Mouse (Mus musculus): ENCODE data around the gene Slc52a3.

The Slc52a3 gene

DNA sequence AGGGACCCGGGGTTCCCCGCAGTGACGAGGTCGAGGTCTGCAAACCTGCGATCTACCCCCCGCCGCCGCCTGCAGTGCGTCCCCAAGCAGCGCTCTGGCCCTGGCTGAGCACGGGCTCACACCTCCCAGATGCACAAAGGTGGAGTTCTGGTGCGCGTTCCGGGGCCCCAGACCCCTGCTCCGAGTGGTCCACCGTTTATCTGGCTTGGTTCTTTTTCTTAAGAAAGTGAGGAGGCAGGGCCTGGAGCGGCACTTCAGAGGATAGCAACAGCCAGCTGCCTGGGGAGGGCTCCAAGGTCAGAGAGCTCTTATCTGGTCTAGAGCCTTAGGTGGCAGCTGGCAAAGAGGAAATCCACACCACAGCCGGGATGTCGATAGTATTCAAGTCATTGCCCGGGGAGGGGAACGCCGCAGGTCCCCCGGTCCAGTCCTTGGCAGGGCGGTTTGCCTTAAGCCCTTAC lies 52.7 kb downstream of the Slc52a3 start:
- DNase-seq: no peak

DNA sequence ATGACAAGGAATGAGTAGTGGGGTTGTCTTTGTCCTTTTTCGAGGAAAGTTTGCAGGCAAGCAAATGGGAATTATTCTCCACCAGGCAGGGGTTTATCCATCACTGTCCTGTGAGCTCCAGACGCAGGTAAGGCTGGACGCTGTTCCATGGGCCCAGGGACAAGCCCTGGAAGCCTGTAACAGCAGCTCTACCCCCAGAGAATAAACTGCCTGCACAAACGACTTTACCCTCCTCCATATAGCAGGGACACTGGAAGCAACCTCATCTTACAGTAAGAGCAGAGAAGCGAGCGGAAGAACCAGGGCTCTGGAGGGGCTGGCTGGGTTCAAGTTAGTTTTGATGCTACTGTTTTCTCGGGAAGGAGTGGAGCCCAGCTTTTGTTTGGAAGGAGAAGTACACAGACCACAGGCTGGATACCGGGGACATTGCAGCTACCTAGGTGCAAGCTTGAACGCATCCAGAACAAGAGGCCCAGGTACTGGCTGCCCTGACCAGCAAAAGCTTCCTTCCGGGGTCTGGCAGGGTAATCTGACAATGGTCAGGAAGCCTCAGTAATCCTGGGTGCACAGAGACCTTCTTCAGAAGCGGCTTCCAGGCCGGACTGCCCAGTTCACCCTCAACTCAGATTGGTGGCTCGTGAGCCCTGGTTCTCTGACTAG lies 53.4 kb downstream of the Slc52a3 start:
- DNase-seq: no peak

DNA sequence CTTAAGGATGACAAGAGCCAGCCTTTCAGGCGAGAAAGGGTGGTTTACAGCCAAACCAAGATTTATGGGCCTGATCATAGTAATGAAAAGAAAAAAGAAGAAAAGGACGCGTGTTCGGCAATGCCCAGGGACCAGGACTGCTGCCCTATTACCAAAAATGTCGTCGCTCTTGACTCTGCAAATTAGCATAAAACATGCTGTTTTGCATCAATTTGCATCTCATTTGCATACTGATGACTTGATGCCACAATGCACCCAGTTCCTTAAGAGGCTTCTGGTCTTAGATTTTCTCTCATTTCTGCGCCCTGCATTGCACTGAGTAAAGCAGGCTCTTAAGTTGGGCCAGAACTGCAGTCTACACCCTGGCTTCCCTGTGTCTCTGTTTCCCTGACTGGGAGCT lies 54.0 kb downstream of the Slc52a3 start:
- DNase-seq: no peak

DNA sequence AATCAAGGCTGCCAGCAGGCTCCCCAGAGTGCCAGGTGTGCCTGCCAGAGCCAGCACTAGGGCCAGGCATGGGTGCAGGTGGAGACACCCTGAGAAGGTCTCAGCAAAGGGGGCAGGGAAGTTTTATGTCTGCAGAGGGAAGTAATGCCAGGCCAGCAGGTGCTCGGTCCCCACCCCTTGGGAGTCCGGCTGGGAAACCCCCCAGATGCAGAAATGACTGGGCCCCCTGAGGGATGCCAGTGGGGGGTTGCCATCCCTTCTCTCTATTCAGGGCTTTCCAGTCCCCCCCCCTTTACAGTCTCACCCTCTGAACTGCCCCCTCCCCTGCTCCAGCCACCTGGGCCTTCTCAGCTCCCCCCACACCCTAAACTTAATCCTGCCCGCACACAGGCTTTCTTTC lies 55.7 kb downstream of the Slc52a3 start:
- no peak for DNase-seq

DNA sequence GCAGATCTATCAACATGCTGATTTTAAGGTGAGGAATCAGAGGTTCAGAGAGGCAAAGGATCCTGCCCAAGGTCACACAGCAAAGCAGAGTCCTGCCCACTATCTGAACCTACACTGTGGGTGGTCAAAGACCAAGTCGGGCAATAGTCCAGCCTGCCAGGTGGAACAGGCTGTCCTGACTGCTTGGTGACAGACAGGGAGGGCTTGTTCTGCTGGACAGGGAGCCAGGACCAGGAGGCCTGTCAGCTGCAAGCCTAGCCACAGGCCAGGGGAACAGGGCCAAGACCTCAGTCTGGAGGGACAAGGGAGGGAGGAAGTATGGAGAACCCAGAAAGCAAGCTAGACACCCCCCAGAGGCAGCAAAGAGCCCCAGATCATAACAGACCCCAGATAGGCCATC lies 59.1 kb downstream of the Slc52a3 start:
- no peak for DNase-seq

DNA sequence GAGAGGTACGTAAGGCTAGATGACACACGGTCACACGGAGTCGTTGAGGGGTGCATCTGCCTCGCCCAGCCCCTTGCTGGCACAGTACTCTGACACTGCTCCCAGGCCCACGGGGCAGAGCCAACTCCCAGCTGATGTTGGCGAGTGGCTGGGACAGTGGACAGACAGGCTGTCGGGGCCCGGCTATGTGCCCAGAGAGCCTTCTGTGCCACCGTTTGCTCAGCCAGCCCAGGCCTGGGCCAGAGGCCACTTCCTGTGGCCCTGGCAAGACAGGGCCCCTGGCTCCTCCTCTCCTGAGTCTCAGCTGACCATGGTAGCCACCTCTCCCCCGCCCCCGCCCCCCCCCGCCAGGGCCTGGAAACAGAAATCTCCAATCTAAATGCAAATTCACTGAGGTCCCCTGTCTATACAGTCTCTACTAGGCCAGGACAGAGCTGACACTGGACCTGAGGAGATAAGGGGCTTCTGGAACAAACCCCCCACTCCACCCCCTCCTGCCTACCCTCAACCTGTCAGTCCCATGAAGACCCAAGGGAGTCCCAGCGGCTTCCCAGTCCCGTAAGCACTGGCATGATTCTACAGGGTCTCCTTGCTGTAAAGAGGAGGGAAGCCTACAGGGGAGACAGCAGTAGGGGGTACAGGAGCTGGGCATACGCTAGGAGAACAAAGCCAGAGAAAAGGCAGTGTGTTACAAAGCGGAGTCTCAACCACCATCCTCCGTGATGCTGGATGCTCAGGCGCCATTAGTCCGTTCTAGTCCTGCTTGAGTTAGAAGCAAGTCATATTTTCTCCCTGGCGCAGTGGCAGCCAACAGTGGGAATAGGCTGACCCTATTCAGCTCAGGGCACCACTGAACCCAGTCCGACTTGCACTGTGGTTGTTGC lies 60.3 kb downstream of the Slc52a3 start:
- no peak for DNase-seq

DNA sequence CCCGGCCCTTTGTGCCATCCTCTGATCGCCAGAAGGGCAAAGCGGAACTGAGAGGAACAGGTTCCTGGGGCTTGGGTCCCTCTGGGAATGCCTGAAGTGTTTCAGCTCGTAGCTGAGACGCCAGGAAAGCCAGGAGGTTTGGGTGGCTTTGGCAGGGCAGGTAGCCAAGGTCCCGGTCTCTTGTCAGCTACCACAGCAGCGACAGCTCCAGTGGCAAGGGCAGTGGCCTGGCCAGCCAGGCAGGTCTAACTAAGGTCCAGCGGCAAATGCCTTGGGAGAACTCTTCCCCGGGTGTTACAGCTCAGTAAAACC lies 60.9 kb downstream of the Slc52a3 start:
- no peak for DNase-seq

Measured in lung, postnatal 36 days (tissue).